ENCODE assay signal across 24 mouse cellular contexts in the genomic region with DNA sequence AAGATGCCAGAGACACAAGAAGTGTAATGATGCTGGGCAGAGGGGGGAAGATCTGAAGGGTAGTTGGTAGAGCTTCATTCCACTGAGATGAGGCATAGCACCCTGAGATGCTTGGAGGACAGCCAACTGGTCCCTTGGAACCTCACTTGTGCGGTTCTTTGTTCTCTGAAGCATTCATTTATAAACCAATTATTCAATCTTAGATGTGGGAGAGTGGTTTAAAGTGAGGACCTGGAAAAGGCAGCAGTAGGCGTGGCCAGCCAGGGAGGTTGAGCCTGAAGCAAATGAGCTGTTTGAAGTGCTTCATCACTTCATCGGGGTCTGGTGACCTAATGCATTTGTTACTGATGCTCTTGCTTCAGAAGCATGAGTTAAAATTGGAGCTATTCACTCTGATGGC. TPM values are rescaled to one million over a fixed set of nuclear protein-coding genes. Genes with fewer than 3 reads are reported as not detected.
DNase-seq lines count a peak whose midpoint lies in the region; ATAC-seq and TF ChIP-seq lines count a peak whose summit lies in the region.
"Had no signal": no experiment of that assay in that cellular context is flagged by ENCODE, and none has a peak within 500 bp of the region (broad histone marks: within the 10 kb centered on the region; RNA-seq: fewer than 3 reads in every experiment).

No protein-coding gene starts in this region.

- 45% methylated on average over 3 of the region's 3 CpGs for WGBS in forebrain, embryonic 13.5 days
- WGBS in forebrain, embryonic 16.5 days: 25% methylated on average over 3 of the region's 3 CpGs
- WGBS in thymus, adult 2 months: 0% methylated on average over 3 of the region's 3 CpGs

- H3K4me1 ChIP-seq in forebrain, embryonic 13.5 days: no peaks in the 10 kb centered on the region
- no peaks in the 10 kb centered on the region for H3K4me1 ChIP-seq in forebrain, embryonic 16.5 days (replicated peaks; ENCODE audit: control insufficient read depth, insufficient read depth, low read length)
- peaks cover 6% of the 10 kb centered on the region for H3K4me1 ChIP-seq in thymus, adult 2 months (replicated peaks; ENCODE audit: control insufficient read depth, insufficient read depth, low read length)
- H3K4me1 ChIP-seq: embryonic facial prominence, embryonic 13.5 days; neural tube, embryonic 12.5 days had no signal

- H3K36me3 ChIP-seq in forebrain, embryonic 13.5 days (ENCODE audit: poor library complexity, severe bottlenecking): no peaks in the 10 kb centered on the region
- no peaks in the 10 kb centered on the region for H3K36me3 ChIP-seq in forebrain, embryonic 16.5 days (ENCODE audit: control insufficient read depth, insufficient read depth)
- no peaks in the 10 kb centered on the region for H3K36me3 ChIP-seq in thymus, adult 2 months (ENCODE audit: control insufficient read depth, insufficient read depth, low read length)
- H3K36me3 ChIP-seq: embryonic facial prominence, embryonic 13.5 days; G1E; neural tube, embryonic 12.5 days had no signal

- no peak overlapping the region for H3K4me3 ChIP-seq in forebrain, embryonic 13.5 days
- no peak overlapping the region for H3K4me3 ChIP-seq in forebrain, embryonic 16.5 days (replicated peaks; ENCODE audit: low read length)
- H3K4me3 ChIP-seq in thymus, adult 2 months (ENCODE audit: control insufficient read depth, insufficient read depth, low read length): peak overlapping the region; percentile 39
- H3K4me3 ChIP-seq: embryonic facial prominence, embryonic 13.5 days; megakaryocyte, embryonic 14.5 days; neural tube, embryonic 12.5 days had no signal

- no peak for TF ChIP-seq CTCF in thymus, adult 2 months (IDR thresholded peaks at IDR 0.05; ENCODE audit: borderline replicate concordance, control insufficient read depth, extremely low read depth, insufficient read depth, low read length, poor library complexity)

- no peak overlapping the region for H3K4me2 ChIP-seq in forebrain, embryonic 13.5 days
- no peak overlapping the region for H3K4me2 ChIP-seq in forebrain, embryonic 16.5 days (ENCODE audit: low read length)
- H3K4me2 ChIP-seq: embryonic facial prominence, embryonic 13.5 days; heart, embryonic 11.5 days; neural tube, embryonic 12.5 days had no signal

- TF ChIP-seq POLR2A in thymus, adult 2 months (IDR thresholded peaks at IDR 0.05; ENCODE audit: control insufficient read depth, extremely low read depth, insufficient read depth, low read length, poor library complexity): no peak

- ATAC-seq in forebrain, embryonic 13.5 days: 0 out of 2 replicates have a peak, but pooled peaks have one; percentile 7
- ATAC-seq in forebrain, embryonic 16.5 days: no peak
- ATAC-seq: hindbrain, embryonic 16.5 days; liver, postnatal 0 days had no signal

- no peak overlapping the region for H3K9ac ChIP-seq in forebrain, embryonic 13.5 days
- H3K9ac ChIP-seq in forebrain, embryonic 16.5 days (replicated peaks; ENCODE audit: low read depth, low read length): no peak overlapping the region
- H3K9ac ChIP-seq: embryonic facial prominence, embryonic 13.5 days; liver, postnatal 0 days; neural tube, embryonic 12.5 days had no signal

- H3K27ac ChIP-seq in forebrain, embryonic 13.5 days: no peak overlapping the region
- no peak overlapping the region for H3K27ac ChIP-seq in forebrain, embryonic 16.5 days (ENCODE audit: low read length)
- peak overlapping the region; percentile 93 for H3K27ac ChIP-seq in thymus, adult 2 months (ENCODE audit: control insufficient read depth, insufficient read depth, low read length)
- H3K27ac ChIP-seq: embryonic facial prominence, embryonic 13.5 days; neural tube, embryonic 12.5 days had no signal

- no peaks in the 10 kb centered on the region for H3K9me3 ChIP-seq in forebrain, embryonic 13.5 days (replicated peaks)
- H3K9me3 ChIP-seq in forebrain, embryonic 16.5 days (ENCODE audit: control insufficient read depth, low read length): no peaks in the 10 kb centered on the region
- H3K9me3 ChIP-seq: embryonic facial prominence, embryonic 13.5 days; G1E; megakaryocyte, embryonic 14.5 days; neural tube, embryonic 12.5 days had no signal

- H3K27me3 ChIP-seq in forebrain, embryonic 13.5 days: no peaks in the 10 kb centered on the region
- H3K27me3 ChIP-seq in forebrain, embryonic 16.5 days (replicated peaks; ENCODE audit: control insufficient read depth, insufficient read depth, low read length): no peaks in the 10 kb centered on the region
- no peaks in the 10 kb centered on the region for H3K27me3 ChIP-seq in thymus, adult 2 months (ENCODE audit: control insufficient read depth, insufficient read depth, low read length)
- H3K27me3 ChIP-seq: embryonic facial prominence, embryonic 13.5 days; megakaryocyte, embryonic 14.5 days; neural tube, embryonic 12.5 days had no signal

- DNase-seq in 3134 (ENCODE audit: extremely low read depth, insufficient read length, low spot score): peak; percentile 32
- peak; percentile 48 for DNase-seq in T-cell, adult 2 months (ENCODE audit: low spot score)
- peak; percentile 65 for DNase-seq in thymus, adult 2 months
- no peak for DNase-seq in kidney, postnatal 25 days
- DNase-seq in ovary, postnatal 10 days (ENCODE audit: low spot score): no peak
- DNase-seq in right cerebral cortex, postnatal 10 days (ENCODE audit: low spot score in 2 of 2): no peak
- DNase-seq: adrenal gland, adult 8-10 months; B cell, adult 2 months; cerebellum, adult 11 months; cerebellum, postnatal 25 days; heart, postnatal 36 days; kidney, adult 18-20 months; kidney, postnatal 36 days; liver; liver, postnatal 0 days; lung, postnatal 14 days had no signal

RNA-seq across cellular contexts. Expression of a gene that starts 37.7 kb away (rescaled TPM):
- polyA plus RNA-seq in forebrain, embryonic 13.5 days (2015; fragmentation: Nextera tagmentation; extraction: Ambion mirVana): not detected in 2 replicates
- not detected in 2 replicates for polyA plus RNA-seq in forebrain, embryonic 16.5 days (2015; fragmentation: Nextera tagmentation; extraction: Ambion mirVana)
- 9.8 and 13.8 TPM in 2 replicates for polyA plus RNA-seq in thymus, adult 2 months (2012; rRNA removed)
- polyA plus RNA-seq: embryonic facial prominence, embryonic 13.5 days; G1E; heart, embryonic 11.5 days; hindbrain, embryonic 16.5 days; neural tube, embryonic 12.5 days had no signal

RNA-seq across cellular contexts. Expression of a gene that starts 46.0 kb away (rescaled TPM):
- polyA plus RNA-seq in forebrain, embryonic 13.5 days (2015; fragmentation: Nextera tagmentation; extraction: Ambion mirVana): 19.2 TPM in 2 replicates
- 37.7 and 39.4 TPM in 2 replicates for polyA plus RNA-seq in forebrain, embryonic 16.5 days (2015; fragmentation: Nextera tagmentation; extraction: Ambion mirVana)
- polyA plus RNA-seq in thymus, adult 2 months (2012; rRNA removed): 277 and 293 TPM in 2 replicates

Comparison
In these comparisons a context has a peak if more than half of its experiments do, and no peak if none do; other contexts are left out.
1. DNase-seq: peak in 3134 (single experiment), T-cell, adult 2 months (single experiment) and thymus, adult 2 months (single experiment); none in kidney, postnatal 25 days (0 of 2), ovary, postnatal 10 days (single experiment) and right cerebral cortex, postnatal 10 days (0 of 2).
2. RNA of a gene that starts 37.7 kb away (polyA plus RNA-seq): 9.8 to 13.8 TPM in thymus, adult 2 months; not detected in forebrain, embryonic 13.5 days and not detected in forebrain, embryonic 16.5 days; every median in the first group is over 10 times any median in the second.